Comparison of ENCODE assay signal across 8 mouse cellular contexts in genomic region chr2:155691336-155691722, GRCm38 (mm10). TPM values are rescaled to one million over a fixed set of nuclear protein-coding genes. Genes with fewer than 3 reads are reported as not detected.
DNase-seq lines count a peak whose midpoint lies in the region; ATAC-seq and TF ChIP-seq lines count a peak whose summit lies in the region.

No protein-coding gene starts in this region.

- WGBS in lung, embryonic 15.5 days, result 4% methylated on average over 8 of the region's 8 CpGs
- 9% methylated on average over 8 of the region's 8 CpGs for WGBS in embryonic facial prominence, embryonic 11.5 days
- WGBS in limb, embryonic 10.5 days, result 9% methylated on average over 8 of the region's 8 CpGs
- WGBS in small intestine, adult 2 months, result 3% methylated on average over 8 of the region's 8 CpGs

- H3K9ac ChIP-seq in lung, embryonic 15.5 days, result peak overlapping the region; percentile 96
- peak overlapping the region; percentile 93 for H3K9ac ChIP-seq in embryonic facial prominence, embryonic 11.5 days (replicated peaks; ENCODE audit: low read length)

- no peak for TF ChIP-seq CTCF in small intestine, adult 2 months (IDR thresholded peaks at IDR 0.05; ENCODE audit: extremely low read depth, insufficient read length, insufficient replicate concordance, low read depth, low read length)

- ATAC-seq in lung, embryonic 15.5 days (ENCODE audit: borderline replicate concordance, extremely low read depth, low FRiP score, low TSS enrichment), result no peak
- ATAC-seq in embryonic facial prominence, embryonic 11.5 days (replicated peaks; ENCODE audit: insufficient number of reproducible peaks, low FRiP score, low TSS enrichment, low read depth), result no peak

- DNase-seq in lung, adult 18-20 months, result no peak
- DNase-seq in embryonic facial prominence, embryonic 11.5 days (ENCODE audit: low spot score), result peak; percentile 3
- no peak for DNase-seq in limb, embryonic 10.5 days (ENCODE audit: low spot score)
- DNase-seq in frontal cortex, postnatal 25 days (ENCODE audit: low spot score in 2 of 2), result no peak
- DNase-seq in thymus, postnatal 10 days (ENCODE audit: low spot score in 2 of 2), result no peak
- DNase-seq in spleen, adult 18-20 months, result no peak

- H3K9me3 ChIP-seq in lung, embryonic 15.5 days, result no peaks in the 10 kb centered on the region
- H3K9me3 ChIP-seq in embryonic facial prominence, embryonic 11.5 days (replicated peaks; ENCODE audit: control insufficient read depth, low read length), result no peaks in the 10 kb centered on the region
- H3K9me3 ChIP-seq in limb, embryonic 10.5 days (replicated peaks), result no peaks in the 10 kb centered on the region

- H3K4me1 ChIP-seq in lung, embryonic 15.5 days, result peaks cover 12% of the 10 kb centered on the region
- no peaks in the 10 kb centered on the region for H3K4me1 ChIP-seq in embryonic facial prominence, embryonic 11.5 days (ENCODE audit: control insufficient read depth, insufficient read depth, low read length)
- H3K4me1 ChIP-seq in limb, embryonic 10.5 days, result peaks cover 20% of the 10 kb centered on the region
- H3K4me1 ChIP-seq in small intestine, adult 2 months (ENCODE audit: control insufficient read depth, insufficient read depth, insufficient read length, low read length), result no peaks in the 10 kb centered on the region; the same call in 1 of the 2 replicates

- peak overlapping the region; percentile 90 for H3K27ac ChIP-seq in lung, embryonic 15.5 days
- 0 out of 2 replicates have a peak overlapping the region, but pooled peaks have one; percentile 74 for H3K27ac ChIP-seq in embryonic facial prominence, embryonic 11.5 days (replicated peaks; ENCODE audit: low read depth, low read length)
- peak overlapping the region; percentile 98 for H3K27ac ChIP-seq in limb, embryonic 10.5 days
- 0 out of 2 replicates have a peak overlapping the region, but pooled peaks have one; percentile 38 for H3K27ac ChIP-seq in small intestine, adult 2 months (ENCODE audit: insufficient read depth, low read depth, low read length)

- no peaks in the 10 kb centered on the region for H3K27me3 ChIP-seq in lung, embryonic 15.5 days
- H3K27me3 ChIP-seq in embryonic facial prominence, embryonic 11.5 days (ENCODE audit: control insufficient read depth, insufficient read depth, low read length), result no peaks in the 10 kb centered on the region
- H3K27me3 ChIP-seq in limb, embryonic 10.5 days (ENCODE audit: low read depth, poor library complexity, severe bottlenecking), result no peaks in the 10 kb centered on the region
- H3K27me3 ChIP-seq in small intestine, adult 2 months (ENCODE audit: control insufficient read depth, insufficient read depth, low read length), result no peaks in the 10 kb centered on the region

- TF ChIP-seq POLR2A in small intestine, adult 2 months (IDR thresholded peaks at IDR 0.05; ENCODE audit: low read depth, low read length), result no peak

- H3K4me3 ChIP-seq in lung, embryonic 15.5 days, result peak overlapping the region; percentile 90
- H3K4me3 ChIP-seq in embryonic facial prominence, embryonic 11.5 days (ENCODE audit: low read depth, low read length), result peak overlapping the region; percentile 75
- H3K4me3 ChIP-seq in limb, embryonic 10.5 days, result peak overlapping the region; percentile 96
- peak overlapping the region; percentile 90 for H3K4me3 ChIP-seq in small intestine, adult 2 months (ENCODE audit: low read depth, low read length)

- H3K36me3 ChIP-seq in lung, embryonic 15.5 days, result 0 out of 2 replicates have a peak, but pooled peaks cover 5% of the 10 kb centered on the region
- H3K36me3 ChIP-seq in embryonic facial prominence, embryonic 11.5 days (replicated peaks; ENCODE audit: control insufficient read depth, insufficient read depth, low read depth, low read length), result no peaks in the 10 kb centered on the region
- peaks cover 14% of the 10 kb centered on the region for H3K36me3 ChIP-seq in limb, embryonic 10.5 days
- peaks cover 3% of the 10 kb centered on the region; the same call in 1 of the 2 replicates for H3K36me3 ChIP-seq in small intestine, adult 2 months (ENCODE audit: control insufficient read depth, insufficient read depth, low read length)

- H3K4me2 ChIP-seq in lung, embryonic 15.5 days, result peak overlapping the region; percentile 74
- H3K4me2 ChIP-seq in embryonic facial prominence, embryonic 11.5 days (ENCODE audit: low read depth, low read length), result peak overlapping the region; percentile 66

RNA-seq across cellular contexts. Expression of gene Trpc4ap, which starts 0.9 kb away (rescaled TPM):
- 126 and 133 TPM in 2 replicates for polyA plus RNA-seq in lung, embryonic 15.5 days (2015; fragmentation: Nextera tagmentation; extraction: Ambion mirVana)
- 143 and 148 TPM in 2 replicates for polyA plus RNA-seq in embryonic facial prominence, embryonic 11.5 days (2014; fragmentation: Nextera tagmentation; extraction: Ambion mirVana)
- 125 and 141 TPM in 2 replicates for polyA plus RNA-seq in limb, embryonic 10.5 days (2016; fragmentation: Nextera tagmentation; extraction: Ambion mirVana)
- polyA plus RNA-seq in small intestine, adult 2 months (2012; rRNA removed), result 66.5 and 133 TPM in 2 replicates

RNA-seq across cellular contexts. Expression of gene Edem2, which starts 37.9 kb away (rescaled TPM):
- 41.2 and 45.2 TPM in 2 replicates for polyA plus RNA-seq in lung, embryonic 15.5 days (2015; fragmentation: Nextera tagmentation; extraction: Ambion mirVana)
- 22.7 and 28.9 TPM in 2 replicates for polyA plus RNA-seq in embryonic facial prominence, embryonic 11.5 days (2014; fragmentation: Nextera tagmentation; extraction: Ambion mirVana)
- 22.1 and 26.6 TPM in 2 replicates for polyA plus RNA-seq in limb, embryonic 10.5 days (2016; fragmentation: Nextera tagmentation; extraction: Ambion mirVana)
- 60.3 and 96.4 TPM in 2 replicates for polyA plus RNA-seq in small intestine, adult 2 months (2012; rRNA removed)

RNA-seq across cellular contexts. Expression of gene Gm17581, which starts 44.3 kb away (rescaled TPM):
- not detected in 2 replicates for polyA plus RNA-seq in lung, embryonic 15.5 days (2015; fragmentation: Nextera tagmentation; extraction: Ambion mirVana)
- polyA plus RNA-seq in embryonic facial prominence, embryonic 11.5 days (2014; fragmentation: Nextera tagmentation; extraction: Ambion mirVana), result not detected in 2 replicates
- not detected in 2 replicates for polyA plus RNA-seq in limb, embryonic 10.5 days (2016; fragmentation: Nextera tagmentation; extraction: Ambion mirVana)
- polyA plus RNA-seq in small intestine, adult 2 months (2012; rRNA removed), result not detected in 2 replicates

RNA-seq across cellular contexts. Expression of gene Procr, which starts 59.6 kb away (rescaled TPM):
- polyA plus RNA-seq in lung, embryonic 15.5 days (2015; fragmentation: Nextera tagmentation; extraction: Ambion mirVana), result 14.6 and 15.3 TPM in 2 replicates
- polyA plus RNA-seq in embryonic facial prominence, embryonic 11.5 days (2014; fragmentation: Nextera tagmentation; extraction: Ambion mirVana), result 2.7 and 2.8 TPM in 2 replicates
- polyA plus RNA-seq in limb, embryonic 10.5 days (2016; fragmentation: Nextera tagmentation; extraction: Ambion mirVana), result 0.87 and 1.9 TPM in 2 replicates
- polyA plus RNA-seq in small intestine, adult 2 months (2012; rRNA removed), result 4.8 and 6.8 TPM in 2 replicates

Comparison
In these comparisons a context has a peak if more than half of its experiments do, and no peak if none do; other contexts are left out.
1. H3K27ac ChIP-seq: peak in every context shown above with its lines; median percentile 98 in limb, embryonic 10.5 days; 90 in lung, embryonic 15.5 days; 74 in embryonic facial prominence, embryonic 11.5 days; 38 in small intestine, adult 2 months.